22 mouse cellular contexts compared by ENCODE assay signal in the genomic region with DNA sequence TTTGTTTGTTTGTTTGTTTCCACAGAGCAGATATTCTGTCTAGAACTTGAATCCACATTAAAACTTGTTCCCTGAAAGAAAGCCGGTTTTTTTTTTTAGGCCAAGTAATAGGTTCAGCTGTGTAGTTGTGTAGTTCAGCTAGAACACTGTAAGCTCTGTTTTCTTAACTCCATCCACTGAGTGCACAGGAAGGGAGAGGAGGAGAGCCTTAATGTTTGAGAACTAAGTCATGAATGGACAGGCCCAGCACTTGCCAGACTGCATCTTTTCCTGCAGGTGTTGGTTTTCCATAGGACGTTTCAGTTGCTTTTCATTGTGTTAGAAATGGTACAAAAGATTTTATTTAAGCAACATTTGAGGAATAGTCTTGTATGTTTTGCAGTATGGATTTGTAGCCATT.
"Had no signal": no experiment of that assay in that cellular context is flagged by ENCODE, and none has a peak within 500 bp of the region (broad histone marks: within the 10 kb centered on the region; RNA-seq: fewer than 3 reads in every experiment).

No protein-coding gene starts in this region.

- ATAC-seq: liver, embryonic 12.5 days; lung, postnatal 0 days; midbrain, embryonic 15.5 days had no signal

- H3K4me2 ChIP-seq: kidney, embryonic 15.5 days; limb, embryonic 13.5 days; liver, embryonic 12.5 days; liver, embryonic 15.5 days; midbrain, embryonic 12.5 days; midbrain, embryonic 15.5 days; neural tube, embryonic 12.5 days; stomach, embryonic 15.5 days had no signal

- H3K36me3 ChIP-seq: kidney, embryonic 15.5 days; limb, embryonic 13.5 days; liver, embryonic 12.5 days; liver, embryonic 15.5 days; midbrain, embryonic 12.5 days; midbrain, embryonic 15.5 days; neural tube, embryonic 12.5 days; stomach, embryonic 15.5 days had no signal

- H3K27me3 ChIP-seq: kidney, embryonic 15.5 days; limb, embryonic 13.5 days; liver, embryonic 12.5 days; liver, embryonic 15.5 days; midbrain, embryonic 12.5 days; midbrain, embryonic 15.5 days; neural tube, embryonic 12.5 days; stomach, embryonic 15.5 days had no signal

- H3K4me1 ChIP-seq: kidney, embryonic 15.5 days; liver, embryonic 15.5 days; neural tube, embryonic 12.5 days had no signal

- H3K9me3 ChIP-seq: kidney, embryonic 15.5 days; limb, embryonic 13.5 days; liver, embryonic 12.5 days; liver, embryonic 15.5 days; midbrain, embryonic 12.5 days; midbrain, embryonic 15.5 days; neural tube, embryonic 12.5 days; stomach, embryonic 15.5 days had no signal

- DNase-seq: kidney, adult 11 months; kidney, adult 8-10 months; kidney, postnatal 14 days; kidney, postnatal 4 days; layer of hippocampus, postnatal 36 days; liver; lung, adult 2 months; retina, postnatal 1 day; right cerebral cortex, postnatal 25 days; spleen, adult 18-20 months; thymus, postnatal 25 days had no signal

- H3K4me3 ChIP-seq: kidney, embryonic 15.5 days; left cerebral cortex, adult 2 months; limb, embryonic 13.5 days; liver, embryonic 12.5 days; liver, embryonic 15.5 days; midbrain, embryonic 12.5 days; midbrain, embryonic 15.5 days; neural tube, embryonic 12.5 days; stomach, embryonic 15.5 days had no signal

- H3K27ac ChIP-seq: kidney, embryonic 15.5 days; left cerebral cortex, adult 2 months; limb, embryonic 13.5 days; liver, embryonic 12.5 days; liver, embryonic 15.5 days; macrophage; midbrain, embryonic 12.5 days; midbrain, embryonic 15.5 days; neural tube, embryonic 12.5 days; stomach, embryonic 15.5 days had no signal

- H3K9ac ChIP-seq: kidney, embryonic 15.5 days; limb, embryonic 13.5 days; liver, embryonic 12.5 days; liver, embryonic 15.5 days; midbrain, embryonic 12.5 days; midbrain, embryonic 15.5 days; neural tube, embryonic 12.5 days; stomach, embryonic 15.5 days had no signal
